In the genomic region with DNA sequence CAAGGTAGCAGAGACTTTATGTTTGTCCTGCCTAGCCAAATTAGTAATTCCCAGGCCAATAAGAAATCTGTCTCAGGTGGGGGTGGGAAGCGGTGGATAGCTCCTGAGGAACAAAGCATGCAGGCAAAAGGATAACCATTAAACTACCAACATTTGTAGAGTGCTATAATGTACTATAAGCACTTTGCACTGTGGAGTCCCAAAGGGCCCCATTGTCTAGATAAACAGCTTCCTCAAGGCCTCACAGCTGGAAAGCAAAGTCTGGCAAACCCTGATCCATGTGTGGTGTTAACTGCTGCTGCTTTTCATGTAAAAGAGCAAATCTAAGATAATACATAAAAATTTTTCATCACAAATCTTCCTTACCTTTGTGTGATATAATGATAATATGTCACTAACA, we compare ENCODE assay signal across 22 mouse cellular contexts. TPM values are rescaled to one million over a fixed set of nuclear protein-coding genes. Genes with fewer than 3 reads are reported as not detected.
A peak's percentile ranks its signal among the peaks of the same experiment; 100 is the strongest.
DNase-seq lines count a peak whose midpoint lies in the region; ATAC-seq and TF ChIP-seq lines count a peak whose summit lies in the region.
"Had no signal": no experiment of that assay in that cellular context is flagged by ENCODE, and none has a peak within 500 bp of the region (broad histone marks: within the 10 kb centered on the region; RNA-seq: fewer than 3 reads in every experiment).

No protein-coding gene starts in this region.

- H3K27me3 ChIP-seq in intestine, embryonic 15.5 days (replicated peaks), result no peaks in the 10 kb centered on the region
- no peaks in the 10 kb centered on the region for H3K27me3 ChIP-seq in intestine, postnatal 0 days (replicated peaks; ENCODE audit: control insufficient read depth, insufficient read depth, low read length)
- H3K27me3 ChIP-seq: embryonic facial prominence, embryonic 12.5 days; embryonic facial prominence, embryonic 15.5 days; forebrain, embryonic 12.5 days had no signal

- no peak overlapping the region for H3K4me3 ChIP-seq in intestine, embryonic 15.5 days (replicated peaks)
- H3K4me3 ChIP-seq in intestine, postnatal 0 days (ENCODE audit: low read depth, low read length), result no peak overlapping the region
- H3K4me3 ChIP-seq: embryonic facial prominence, embryonic 12.5 days; embryonic facial prominence, embryonic 15.5 days; erythroblast, embryonic 14.5 days; forebrain, embryonic 10.5 days; forebrain, embryonic 12.5 days had no signal

- H3K9me3 ChIP-seq in intestine, embryonic 15.5 days, result no peaks in the 10 kb centered on the region
- H3K9me3 ChIP-seq in intestine, postnatal 0 days (ENCODE audit: control insufficient read depth), result no peaks in the 10 kb centered on the region
- H3K9me3 ChIP-seq: embryonic facial prominence, embryonic 12.5 days; embryonic facial prominence, embryonic 15.5 days; forebrain, embryonic 10.5 days; forebrain, embryonic 12.5 days had no signal

- H3K4me1 ChIP-seq in intestine, embryonic 15.5 days (replicated peaks), result no peaks in the 10 kb centered on the region
- H3K4me1 ChIP-seq in intestine, postnatal 0 days (replicated peaks; ENCODE audit: control insufficient read depth, insufficient read depth, low read length), result no peaks in the 10 kb centered on the region
- H3K4me1 ChIP-seq: embryonic facial prominence, embryonic 12.5 days; embryonic facial prominence, embryonic 15.5 days; forebrain, embryonic 10.5 days; forebrain, embryonic 12.5 days had no signal

- peak; percentile 22 for DNase-seq in R1 (ENCODE audit: low read depth, low spot score)
- DNase-seq in neural tube, embryonic 10.5 days (ENCODE audit: extremely low spot score, low spot score), result no peak
- no peak for DNase-seq in lung, postnatal 25 days (ENCODE audit: low spot score)
- DNase-seq in right cerebral cortex, adult 18-20 months, result no peak
- DNase-seq: adrenal gland, postnatal 10 days; adrenal gland, postnatal 25 days; cerebellum, adult 11 months; cerebellum, adult 18-20 months; cerebellum, adult 8-10 months; cerebellum, adult 9-11 months; cerebellum, postnatal 14 days; cerebellum, postnatal 36 days; embryo, embryonic 11 days had no signal

- 75% methylated on average over 1 of the region's 1 CpGs for WGBS in intestine, embryonic 15.5 days
- 43% methylated on average over 1 of the region's 1 CpGs for WGBS in intestine, postnatal 0 days

- H3K36me3 ChIP-seq in intestine, embryonic 15.5 days, result peaks cover 5% of the 10 kb centered on the region
- peaks cover 10% of the 10 kb centered on the region for H3K36me3 ChIP-seq in intestine, postnatal 0 days (ENCODE audit: control insufficient read depth, insufficient read depth)

- TF ChIP-seq CTCF in intestine, postnatal 0 days (IDR thresholded peaks at IDR 0.05; ENCODE audit: low read depth), result no peak

- no peak overlapping the region for H3K4me2 ChIP-seq in intestine, embryonic 15.5 days (replicated peaks)
- no peak overlapping the region for H3K4me2 ChIP-seq in intestine, postnatal 0 days (replicated peaks; ENCODE audit: low read depth)
- H3K4me2 ChIP-seq: embryonic facial prominence, embryonic 12.5 days; embryonic facial prominence, embryonic 15.5 days; forebrain, embryonic 12.5 days had no signal

- no peak overlapping the region for H3K9ac ChIP-seq in intestine, embryonic 15.5 days
- no peak overlapping the region for H3K9ac ChIP-seq in intestine, postnatal 0 days (ENCODE audit: low read depth, low read length)
- H3K9ac ChIP-seq: embryonic facial prominence, embryonic 12.5 days; embryonic facial prominence, embryonic 15.5 days; forebrain, embryonic 12.5 days had no signal

- peak; percentile 87 for ATAC-seq in intestine, embryonic 15.5 days
- peak; percentile 88 for ATAC-seq in intestine, postnatal 0 days
- ATAC-seq: forebrain, embryonic 14.5 days; forebrain, embryonic 16.5 days had no signal

- no peak overlapping the region for H3K27ac ChIP-seq in intestine, embryonic 15.5 days
- H3K27ac ChIP-seq in intestine, postnatal 0 days (ENCODE audit: low read depth, low read length), result peak overlapping the region; percentile 54
- H3K27ac ChIP-seq: embryonic facial prominence, embryonic 12.5 days; embryonic facial prominence, embryonic 15.5 days; forebrain, embryonic 10.5 days; forebrain, embryonic 12.5 days had no signal

RNA-seq across cellular contexts. Expression of gene Tnfrsf11a, which starts 27.6 kb away (rescaled TPM):
- polyA plus RNA-seq in intestine, embryonic 15.5 days (2015; fragmentation: Nextera tagmentation; extraction: Ambion mirVana), result 9.1 and 9.5 TPM in 2 replicates
- 23.4 and 24.3 TPM in 2 replicates for polyA plus RNA-seq in intestine, postnatal 0 days (2015; fragmentation: Nextera tagmentation; extraction: Ambion mirVana)
- polyA plus RNA-seq: erythroblast, embryonic 14.5 days had no signal
